Mouse (Mus musculus) megakaryocyte, embryonic 14.5 days (primary cell): ENCODE measurements around the gene Tmc3. TPM values are rescaled to one million over a fixed set of nuclear protein-coding genes. Genes with fewer than 3 reads are reported as not detected.

Experiments
- H3K27me3 ChIP-seq: replicated peaks from 2 replicates; pipeline ENCODE3; 2012; ENCODE audit warnings: inconsistent platforms
- H3K36me3 ChIP-seq: replicated peaks from 2 replicates; pipeline ENCODE3; 2012; ENCODE audit warnings: low read length, inconsistent platforms, mixed read lengths
- H3K4me1 ChIP-seq: 2 replicates; pipeline ENCODE4 v1.6.1; 2012; ENCODE audit warnings: inconsistent platforms
- H3K4me3 ChIP-seq: replicated peaks from 2 replicates; pipeline ENCODE3; 2012; ENCODE audit warnings: moderate library complexity, mild to moderate bottlenecking, inconsistent platforms
- H3K9me3 ChIP-seq: 2 replicates; pipeline ENCODE4 v1.6.1; 2012; ENCODE audit warnings: inconsistent platforms
- FLI1 ChIP-seq: IDR thresholded peaks from 2 replicates; pipeline ENCODE4 v1.6.1; 2012; ENCODE audit warnings: low read length, inconsistent platforms, mixed read lengths
- GATA1 ChIP-seq: IDR thresholded peaks from 3 replicates; pipeline ENCODE4 v1.6.1; 2012; ENCODE audit warnings: mixed read lengths, low read length, inconsistent platforms, borderline replicate concordance
- polyA plus RNA-seq: library from polyadenylated mRNA; stranded (reverse); fragments of >175 nt; gene quantifications from 2 replicates; pipeline ENCODE4 v1.2.3, GENCODE M21; 2012; ENCODE audit warnings: low replicate concordance; ENCODE audit not compliant: insufficient read depth

Tmc3 gene
- polyA plus RNA-seq, 1 experiment, result 0.15 TPM

DNA sequence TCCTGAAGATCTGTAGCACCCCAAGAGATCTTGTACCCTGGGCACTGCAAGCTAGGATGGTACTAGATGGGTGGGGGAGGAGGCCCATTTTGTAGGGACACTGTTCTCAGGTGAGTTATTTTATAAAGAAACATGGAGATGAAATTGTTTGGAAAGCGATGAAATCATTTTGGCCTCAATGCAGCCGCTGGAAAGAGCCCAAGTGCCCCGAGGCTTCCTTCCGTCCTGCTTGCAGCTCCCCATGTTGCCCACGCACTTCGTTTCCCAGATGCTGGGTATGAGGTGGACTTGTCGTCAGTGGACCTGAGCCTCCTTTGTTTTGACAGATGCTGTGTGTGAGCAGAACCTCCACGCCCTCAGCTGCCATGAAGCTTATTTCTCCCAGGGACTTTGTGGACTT lies 51.7 kb downstream of the Tmc3 start:
- Histone ChIP-seq H3K36me3 (peaks cover 58% of the 10 kb centered on the region), H3K9me3 (no peaks in the 10 kb centered on the region), H3K4me3 (no peak overlapping the region), H3K4me1 (peaks cover 26% of the 10 kb centered on the region), H3K27me3 (peaks cover 2% of the 10 kb centered on the region)
- TF ChIP-seq FLI1 (no peak), GATA1 (no peak)

DNA sequence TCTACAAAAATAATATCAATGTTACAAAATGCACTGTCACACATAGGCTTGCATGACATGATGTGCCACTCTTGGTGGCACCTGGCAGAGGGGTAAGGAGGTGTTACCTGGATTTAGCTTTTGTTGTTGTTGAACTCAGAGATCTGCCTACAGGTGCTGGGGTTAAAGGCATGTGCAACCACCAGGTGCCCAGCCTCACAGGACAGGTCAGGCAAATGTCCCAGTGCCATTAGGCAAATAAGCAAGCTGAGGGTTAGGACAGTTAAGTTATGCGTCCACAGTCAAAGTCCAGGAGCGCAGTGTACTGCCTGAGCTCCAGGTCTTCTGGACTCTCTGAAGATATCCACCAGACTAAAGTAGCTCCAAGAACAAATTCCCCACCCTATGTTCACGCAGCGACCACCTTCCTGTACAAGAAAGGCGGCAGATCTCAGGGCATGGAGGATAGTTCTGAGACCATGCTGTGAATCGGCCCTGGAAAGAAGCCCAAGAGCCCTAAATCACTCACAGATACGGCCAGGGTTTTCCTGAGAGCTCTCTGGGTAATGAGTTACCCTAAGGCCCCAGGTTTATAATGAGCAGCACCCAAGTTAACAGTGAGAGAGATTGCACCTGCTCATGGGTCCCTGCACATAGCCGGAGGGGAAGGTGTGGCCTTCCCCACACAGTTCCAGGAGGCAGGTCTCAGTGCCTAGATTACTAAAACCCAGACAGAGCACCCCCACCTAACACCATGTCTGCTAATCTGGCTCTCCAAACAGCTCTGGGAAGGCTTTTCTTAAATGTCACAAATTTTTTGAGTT lies 53.3 kb downstream of the Tmc3 start:
- Histone ChIP-seq H3K36me3 (peaks cover 69% of the 10 kb centered on the region), H3K4me3 (no peak overlapping the region), H3K9me3 (no peaks in the 10 kb centered on the region), H3K27me3 (peaks cover 2% of the 10 kb centered on the region), H3K4me1 (peaks cover 12% of the 10 kb centered on the region)
- no peak for TF ChIP-seq GATA1
- no peak for TF ChIP-seq FLI1

DNA sequence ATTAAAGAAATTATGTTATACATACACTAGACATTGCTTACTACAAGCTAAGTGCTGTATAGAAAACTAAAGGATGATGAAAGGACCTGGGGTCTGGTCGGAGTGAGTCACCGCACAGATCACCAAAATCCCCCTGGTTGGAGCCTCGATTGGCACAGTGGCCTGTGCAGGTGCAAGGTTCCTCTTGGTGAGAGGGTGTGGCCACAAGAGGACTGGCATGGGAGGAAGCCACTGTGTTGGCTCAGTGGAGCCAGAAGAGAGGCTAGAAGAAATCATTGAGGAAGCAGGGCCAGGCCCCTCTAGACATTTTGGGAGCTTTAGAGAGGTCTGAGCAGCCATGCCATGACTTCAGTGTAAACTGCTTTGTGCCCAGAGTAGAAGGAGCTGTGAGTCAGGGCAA lies 54.4 kb downstream of the Tmc3 start:
- no peak for TF ChIP-seq GATA1
- TF ChIP-seq FLI1, result no peak
- Histone ChIP-seq H3K36me3 (peaks cover 74% of the 10 kb centered on the region), H3K27me3 (peaks cover 2% of the 10 kb centered on the region), H3K4me3 (no peak overlapping the region), H3K9me3 (no peaks in the 10 kb centered on the region), H3K4me1 (peaks cover 6% of the 10 kb centered on the region)

DNA sequence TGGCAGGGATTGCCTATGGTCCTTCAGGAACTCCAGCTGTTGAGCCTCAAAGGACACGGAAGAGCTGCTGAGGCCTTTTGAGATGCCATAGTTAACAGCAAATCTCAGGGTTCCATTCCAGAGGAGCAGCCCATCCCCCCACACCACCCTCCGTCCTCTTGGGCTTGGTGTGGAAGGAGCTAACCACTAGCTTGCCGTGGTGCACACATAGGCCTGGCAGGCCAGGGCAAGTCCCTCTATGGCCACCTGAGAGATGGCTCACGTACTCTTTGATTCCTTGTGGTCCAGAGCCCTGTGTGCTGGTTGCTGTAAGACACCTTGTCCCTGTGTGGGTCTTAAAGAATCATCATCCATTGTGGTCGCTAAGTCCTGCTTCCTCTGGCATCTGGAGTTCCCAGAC lies 55.9 kb downstream of the Tmc3 start:
- no peak overlapping the region for H3K4me3 ChIP-seq
- H3K27me3 ChIP-seq, result peaks cover 2% of the 10 kb centered on the region
- peaks cover 86% of the 10 kb centered on the region for H3K36me3 ChIP-seq
- no peak for TF ChIP-seq FLI1
- no peak for TF ChIP-seq GATA1
- peaks cover 6% of the 10 kb centered on the region for H3K4me1 ChIP-seq
- no peaks in the 10 kb centered on the region for H3K9me3 ChIP-seq

DNA sequence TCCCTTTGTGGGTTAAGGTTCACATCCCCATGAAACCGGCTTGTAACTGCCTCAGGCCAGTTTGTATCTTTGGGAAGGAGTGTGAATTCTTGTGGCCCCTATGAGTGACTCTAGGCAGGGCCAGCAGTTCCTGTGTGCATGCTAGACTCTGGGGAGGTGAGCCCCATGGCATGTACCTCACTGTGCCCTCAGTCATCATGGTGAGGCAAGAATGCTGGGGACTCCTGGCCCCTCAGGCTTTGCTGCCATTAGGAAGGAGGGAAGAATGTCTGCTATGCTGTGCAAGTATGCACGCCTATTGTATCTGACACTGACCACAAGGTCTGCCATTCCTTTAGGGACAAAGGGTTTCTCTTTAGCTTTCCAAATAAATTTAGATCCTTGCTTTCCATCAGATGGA lies 56.4 kb downstream of the Tmc3 start:
- H3K36me3 ChIP-seq, result peaks cover 86% of the 10 kb centered on the region
- H3K4me3 ChIP-seq, result no peak overlapping the region
- H3K27me3 ChIP-seq, result peaks cover 2% of the 10 kb centered on the region
- TF ChIP-seq GATA1 (no peak), FLI1 (no peak)
- peaks cover 11% of the 10 kb centered on the region for H3K4me1 ChIP-seq
- H3K9me3 ChIP-seq, result no peaks in the 10 kb centered on the region

DNA sequence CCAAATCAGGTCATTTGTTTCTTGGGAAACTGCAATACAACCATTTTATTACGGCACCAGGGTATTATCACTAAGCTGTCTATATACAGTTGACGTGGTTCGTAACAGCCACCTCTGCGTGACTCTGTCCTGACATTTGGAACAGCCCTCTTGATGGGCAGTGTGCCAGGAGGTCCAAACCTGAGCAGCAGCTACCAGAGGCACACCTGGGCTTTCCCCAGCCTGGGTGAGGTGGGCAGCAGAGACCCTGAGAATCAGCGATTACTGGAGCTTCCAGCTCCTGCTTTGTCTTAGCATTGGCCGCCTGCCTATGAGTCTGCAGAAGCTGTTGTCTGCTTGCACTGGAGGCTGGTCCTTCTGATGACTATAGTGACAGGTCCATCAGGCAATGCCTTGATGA lies 58.9 kb downstream of the Tmc3 start:
- no peak overlapping the region for H3K4me3 ChIP-seq
- H3K4me1 ChIP-seq, result peaks cover 16% of the 10 kb centered on the region
- H3K36me3 ChIP-seq, result peaks cover 86% of the 10 kb centered on the region
- no peak for TF ChIP-seq FLI1
- TF ChIP-seq GATA1, result no peak
- peaks cover 2% of the 10 kb centered on the region for H3K27me3 ChIP-seq
- no peaks in the 10 kb centered on the region for H3K9me3 ChIP-seq

DNA sequence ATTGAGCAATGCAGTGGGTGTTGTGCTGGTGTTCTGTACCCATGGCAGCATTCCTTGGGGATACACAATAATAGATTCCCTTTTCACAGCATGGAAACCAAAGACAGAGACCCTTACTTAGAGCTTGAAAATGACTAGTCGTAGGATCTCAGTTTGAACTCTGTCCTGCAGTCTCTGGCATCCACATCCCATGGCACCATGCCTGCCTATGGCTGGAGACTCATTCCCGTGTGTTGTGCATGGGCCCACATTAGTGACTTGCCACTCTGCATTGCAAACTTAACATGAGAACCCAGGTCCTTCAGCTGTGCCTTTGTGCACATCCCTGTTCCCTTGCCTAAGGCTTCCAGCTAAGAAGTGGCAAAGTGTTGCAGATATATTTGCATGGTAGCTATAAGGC lies 60.0 kb downstream of the Tmc3 start:
- Histone ChIP-seq H3K4me1 (peaks cover 15% of the 10 kb centered on the region), H3K4me3 (no peak overlapping the region), H3K27me3 (peaks cover 2% of the 10 kb centered on the region), H3K9me3 (no peaks in the 10 kb centered on the region), H3K36me3 (peaks cover 92% of the 10 kb centered on the region)
- TF ChIP-seq FLI1 (no peak), GATA1 (no peak)

DNA sequence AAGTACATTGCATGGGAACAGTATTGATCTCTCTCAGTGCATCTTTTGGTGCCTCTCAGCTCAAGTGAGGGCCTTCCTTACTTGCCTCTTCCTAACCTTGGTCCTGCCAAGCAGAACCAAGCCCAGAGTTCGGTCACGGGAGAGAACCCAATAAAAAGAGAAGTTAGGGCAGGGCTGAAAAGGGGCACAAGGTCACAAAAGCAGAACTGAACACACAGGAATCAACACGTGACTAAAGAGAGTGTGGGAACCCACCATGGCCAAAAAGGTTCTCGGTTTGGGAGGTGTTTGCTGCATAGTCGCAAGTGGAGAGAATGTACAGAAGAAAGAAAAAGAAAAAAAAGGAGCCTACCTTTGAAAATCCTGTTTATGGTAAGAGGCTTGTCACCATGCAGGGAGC lies 60.7 kb downstream of the Tmc3 start:
- TF ChIP-seq FLI1 (no peak), GATA1 (no peak)
- Histone ChIP-seq H3K9me3 (no peaks in the 10 kb centered on the region), H3K4me1 (peaks cover 21% of the 10 kb centered on the region), H3K36me3 (peaks cover 93% of the 10 kb centered on the region), H3K4me3 (no peak overlapping the region), H3K27me3 (peaks cover 2% of the 10 kb centered on the region)

DNA sequence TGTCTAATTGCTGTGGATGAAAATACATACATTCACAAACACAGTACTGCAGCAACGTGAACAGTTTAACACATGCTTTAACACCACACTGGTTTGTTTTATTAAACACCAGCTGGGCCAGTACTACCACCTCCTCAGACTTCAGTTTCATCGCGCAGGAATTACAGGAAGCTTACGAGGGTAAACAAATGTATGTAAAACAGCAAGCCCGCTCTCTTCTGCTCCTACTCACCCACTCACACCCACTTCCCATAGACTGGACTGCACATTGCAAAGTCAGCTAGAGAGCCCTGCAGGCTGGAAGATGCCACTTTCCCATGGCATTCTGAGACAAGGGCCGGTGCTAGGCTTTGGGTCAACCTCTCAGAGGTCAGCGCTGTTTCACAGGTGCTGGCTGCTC lies 64.1 kb downstream of the Tmc3 start:
- no peaks in the 10 kb centered on the region for H3K9me3 ChIP-seq
- no peak overlapping the region for H3K4me3 ChIP-seq
- peaks cover 88% of the 10 kb centered on the region for H3K36me3 ChIP-seq
- no peak for TF ChIP-seq FLI1
- TF ChIP-seq GATA1, result no peak
- H3K27me3 ChIP-seq, result peaks cover 4% of the 10 kb centered on the region
- peaks cover 46% of the 10 kb centered on the region for H3K4me1 ChIP-seq

DNA sequence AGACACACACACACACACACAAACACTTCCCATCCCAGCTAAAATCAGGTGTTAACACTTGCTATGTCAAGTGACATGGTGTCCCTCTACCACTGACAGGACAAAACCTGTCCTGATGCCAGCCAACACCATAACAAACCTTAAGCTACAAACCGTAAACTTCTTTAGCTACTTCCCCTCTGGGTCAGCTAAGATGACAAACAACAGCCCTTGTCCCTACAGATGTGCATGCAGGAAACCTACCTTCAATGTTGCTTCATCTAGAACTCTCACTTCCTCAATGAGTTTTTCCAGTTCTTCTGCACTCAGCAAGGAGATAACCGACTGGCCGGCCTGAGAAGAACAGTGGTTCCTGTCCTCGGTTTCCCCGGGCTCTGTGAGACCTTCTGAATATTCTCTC lies 65.9 kb downstream of the Tmc3 start:
- Histone ChIP-seq H3K4me1 (peaks cover 64% of the 10 kb centered on the region), H3K27me3 (peaks cover 4% of the 10 kb centered on the region), H3K36me3 (peaks cover 70% of the 10 kb centered on the region), H3K9me3 (no peaks in the 10 kb centered on the region), H3K4me3 (no peak overlapping the region)
- TF ChIP-seq FLI1 (no peak), GATA1 (no peak)

DNA sequence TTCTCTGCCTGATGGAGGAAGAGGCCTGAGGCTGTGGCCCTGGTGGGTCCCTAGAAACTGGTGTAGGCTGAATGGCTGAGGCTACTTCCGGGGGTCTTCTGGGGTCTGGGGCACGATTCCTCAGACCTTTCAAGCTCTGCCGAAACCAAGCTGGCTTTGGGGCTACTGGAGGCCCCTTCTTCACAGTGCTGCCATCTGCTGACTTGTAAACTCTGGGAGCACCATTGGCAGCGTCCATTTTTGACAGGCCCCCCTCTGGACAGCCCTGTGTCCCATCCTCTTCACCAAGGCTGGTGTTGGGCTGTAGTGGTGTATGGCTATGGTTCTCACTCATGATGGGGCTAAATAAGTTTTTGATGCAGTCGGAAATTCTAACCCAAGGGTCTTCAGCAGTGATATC lies 67.8 kb downstream of the Tmc3 start:
- TF ChIP-seq GATA1 (no peak), FLI1 (no peak)
- Histone ChIP-seq H3K4me1 (peaks cover 65% of the 10 kb centered on the region), H3K27me3 (peaks cover 4% of the 10 kb centered on the region), H3K9me3 (peaks cover 7% of the 10 kb centered on the region), H3K36me3 (peaks cover 56% of the 10 kb centered on the region), H3K4me3 (no peak overlapping the region)
